Mouse (Mus musculus) embryonic facial prominence, embryonic 14.5 days (tissue): ENCODE results near the gene Ddx17. TPM values are rescaled to one million over a fixed set of nuclear protein-coding genes. Genes with fewer than 3 reads are reported as not detected.

Experiments used
- ATAC-seq: fragments of 200-750 bp; cut with Nextera tagmentation; 2 replicates; pipeline ENCODE4 v1.8.0; 2017; ENCODE audit warnings: low read depth, moderate number of reproducible peaks, moderate TSS enrichment
- DNase-seq: peaks from one replicate; pipeline ENCODE4 v3.0.0-alpha.2; 2015; ENCODE audit warnings: low spot score
- H3K27ac ChIP-seq: fragments of 300-500 bp; sonication (generic); replicated peaks from 2 replicates; pipeline ENCODE4 v1.5.1; 2014; ENCODE audit warnings: low read depth, mild to moderate bottlenecking, low read length, moderate library complexity
- H3K27me3 ChIP-seq: fragments of 300-500 bp; sonication (generic); replicated peaks from 2 replicates; pipeline ENCODE4 v1.6.1; 2014; ENCODE audit warnings: low read length; ENCODE audit not compliant: control insufficient read depth, insufficient read depth
- H3K36me3 ChIP-seq: fragments of 300-500 bp; sonication (generic); 2 replicates; pipeline ENCODE4 v1.6.1; 2014; ENCODE audit warnings: low read length, mixed read lengths; ENCODE audit not compliant: control insufficient read depth, insufficient read depth
- H3K4me1 ChIP-seq: fragments of 300-500 bp; sonication (generic); 2 replicates; pipeline ENCODE4 v1.6.1; 2014; ENCODE audit warnings: antibody characterized with exemption, low read length; ENCODE audit not compliant: control insufficient read depth, insufficient read depth
- H3K4me2 ChIP-seq: fragments of 300-500 bp; sonication (generic); 2 replicates; pipeline ENCODE4 v1.6.1; 2014; ENCODE audit warnings: low read depth, mild to moderate bottlenecking, low read length, moderate library complexity, mixed read lengths
- H3K4me3 ChIP-seq: fragments of 300-500 bp; sonication (generic); 2 replicates; pipeline ENCODE4 v1.5.1; 2014; ENCODE audit warnings: low read depth, mild to moderate bottlenecking, low read length
- H3K9ac ChIP-seq: fragments of 300-500 bp; sonication (generic); 2 replicates; pipeline ENCODE4 v1.6.1; 2014; ENCODE audit warnings: low read depth, mild to moderate bottlenecking, low read length, moderate library complexity, mixed read lengths
- H3K9me3 ChIP-seq: fragments of 300-500 bp; sonication (generic); 2 replicates; pipeline ENCODE4 v1.6.1; 2016; ENCODE audit warnings: low read length; ENCODE audit not compliant: control insufficient read depth
- WGBS: fragments of 180-500 bp; shearing (Covaris S2); extraction: QIAGEN DNeasy Blood & Tissue Kit; methylation state at CpG from one replicate; pipeline ENCODE4 v1.1.7; 2014; 5-methylcytosine and 5-hydroxymethylcytosine counted together
- polyA plus RNA-seq: library from polyadenylated mRNA; unstranded; fragments of >200 nt; fragmentation: Nextera tagmentation; extraction: Ambion mirVana; gene quantifications from 2 replicates; pipeline ENCODE4 v1.2.1, GENCODE M21; 2014

Gene Ddx17
- polyA plus RNA-seq, 1 experiment from 2014 or later: 80.0 TPM

- H3K36me3 ChIP-seq: peaks cover 17% of the 10 kb centered on the region
- WGBS: 100% methylated on average over 2 of the region's 2 CpGs
- no peaks in the 10 kb centered on the region for H3K9me3 ChIP-seq
- no peak for DNase-seq
- ATAC-seq: no peak
- no peak overlapping the region for H3K27ac ChIP-seq
- no peaks in the 10 kb centered on the region for H3K27me3 ChIP-seq
- no peak overlapping the region for H3K9ac ChIP-seq
- no peak overlapping the region for H3K4me2 ChIP-seq
- H3K4me1 ChIP-seq: peaks cover 18% of the 10 kb centered on the region
- H3K4me3 ChIP-seq: no peak overlapping the region
Observed at GRCm38 (mm10) chr15:79548226-79548625, 1.7 kb upstream of the Ddx17 start.

GRCm38 (mm10) chr15:79547289-79547820, 814 bp upstream of the Ddx17 start:
- Histone ChIP-seq H3K36me3 (peaks cover 26% of the 10 kb centered on the region), H3K4me2 (peak overlapping the region; percentile 87), H3K4me3 (peak overlapping the region; percentile 98), H3K9me3 (no peaks in the 10 kb centered on the region), H3K27me3 (no peaks in the 10 kb centered on the region), H3K9ac (peak overlapping the region; percentile 100), H3K27ac (peak overlapping the region; percentile 100), H3K4me1 (peaks cover 18% of the 10 kb centered on the region)
- DNase-seq (no peak), ATAC-seq (no peak)
- 75% methylated on average over 17 of the region's 17 CpGs for WGBS

GRCm38 (mm10) chr15:79545921-79546399, 581 bp downstream of the Ddx17 start:
- ATAC-seq (peak; percentile 60), DNase-seq (peak; percentile 67)
- Histone ChIP-seq H3K4me3 (peak overlapping the region; percentile 98), H3K36me3 (peaks cover 39% of the 10 kb centered on the region), H3K4me2 (peak overlapping the region; percentile 87), H3K9me3 (no peaks in the 10 kb centered on the region), H3K27ac (peak overlapping the region; percentile 100), H3K9ac (peak overlapping the region; percentile 100), H3K27me3 (no peaks in the 10 kb centered on the region), H3K4me1 (peaks cover 18% of the 10 kb centered on the region)
- WGBS: under 1% methylated on average over 44 of the region's 52 CpGs

GRCm38 (mm10) chr15:79545496-79545895, 1.0 kb downstream of the Ddx17 start:
- ATAC-seq (no peak), DNase-seq (no peak)
- Histone ChIP-seq H3K4me3 (peak overlapping the region; percentile 98), H3K27me3 (no peaks in the 10 kb centered on the region), H3K27ac (peak overlapping the region; percentile 100), H3K9me3 (no peaks in the 10 kb centered on the region), H3K36me3 (peaks cover 44% of the 10 kb centered on the region), H3K9ac (peak overlapping the region; percentile 100), H3K4me1 (peaks cover 18% of the 10 kb centered on the region), H3K4me2 (peak overlapping the region; percentile 87)
- 3% methylated on average over 3 of the region's 3 CpGs for WGBS

- peak overlapping the region; percentile 87 for H3K4me2 ChIP-seq
- H3K9me3 ChIP-seq: no peaks in the 10 kb centered on the region
- no peak overlapping the region for H3K27ac ChIP-seq
- WGBS: 97% methylated on average over 3 of the region's 3 CpGs
- H3K27me3 ChIP-seq: no peaks in the 10 kb centered on the region
- no peak overlapping the region for H3K9ac ChIP-seq
- DNase-seq (no peak), ATAC-seq (no peak)
- peaks cover 18% of the 10 kb centered on the region for H3K4me1 ChIP-seq
- peak overlapping the region; percentile 98 for H3K4me3 ChIP-seq
- H3K36me3 ChIP-seq: peaks cover 59% of the 10 kb centered on the region
Observed at GRCm38 (mm10) chr15:79543968-79544367, 2.6 kb downstream of the Ddx17 start.

GRCm38 (mm10) chr15:79533796-79534195, 12.7 kb downstream of the Ddx17 start:
- H3K4me3 ChIP-seq: no peak overlapping the region
- 89% methylated on average over 3 of the region's 3 CpGs for WGBS
- no peak overlapping the region for H3K4me2 ChIP-seq
- H3K4me1 ChIP-seq: no peaks in the 10 kb centered on the region
- no peak overlapping the region for H3K27ac ChIP-seq
- no peak for ATAC-seq
- DNase-seq: no peak
- H3K36me3 ChIP-seq: peaks cover 99% of the 10 kb centered on the region
- H3K9me3 ChIP-seq: no peaks in the 10 kb centered on the region
- no peaks in the 10 kb centered on the region for H3K27me3 ChIP-seq
- no peak overlapping the region for H3K9ac ChIP-seq

GRCm38 (mm10) chr15:79529935-79530334, 16.6 kb downstream of the Ddx17 start:
- Histone ChIP-seq H3K4me2 (no peak overlapping the region), H3K4me3 (no peak overlapping the region), H3K27me3 (no peaks in the 10 kb centered on the region), H3K36me3 (peaks cover 98% of the 10 kb centered on the region), H3K4me1 (no peaks in the 10 kb centered on the region), H3K9me3 (no peaks in the 10 kb centered on the region), H3K9ac (no peak overlapping the region), H3K27ac (no peak overlapping the region)
- DNase-seq: no peak
- no peak; the same call in 1 of the 2 replicates for ATAC-seq
- WGBS: 71% methylated on average over 7 of the region's 7 CpGs

GRCm38 (mm10) chr15:79527991-79528639, 18.4 kb downstream of the Ddx17 start:
- no peak overlapping the region for H3K4me3 ChIP-seq
- H3K36me3 ChIP-seq: peaks cover 94% of the 10 kb centered on the region
- no peaks in the 10 kb centered on the region for H3K4me1 ChIP-seq
- H3K9me3 ChIP-seq: no peaks in the 10 kb centered on the region
- no peak overlapping the region for H3K4me2 ChIP-seq
- no peak overlapping the region for H3K9ac ChIP-seq
- H3K27ac ChIP-seq: no peak overlapping the region
- WGBS: 59% methylated on average over 5 of the region's 5 CpGs
- no peaks in the 10 kb centered on the region for H3K27me3 ChIP-seq
- ATAC-seq: peak; percentile 21
- DNase-seq: no peak

- peaks cover 95% of the 10 kb centered on the region for H3K36me3 ChIP-seq
- no peak for ATAC-seq
- H3K4me2 ChIP-seq: no peak overlapping the region
- no peak overlapping the region for H3K4me3 ChIP-seq
- 83% methylated on average over 4 of the region's 4 CpGs for WGBS
- no peaks in the 10 kb centered on the region for H3K4me1 ChIP-seq
- H3K9ac ChIP-seq: no peak overlapping the region
- no peak overlapping the region for H3K27ac ChIP-seq
- no peaks in the 10 kb centered on the region for H3K27me3 ChIP-seq
- no peak for DNase-seq
- H3K9me3 ChIP-seq: no peaks in the 10 kb centered on the region
Observed at GRCm38 (mm10) chr15:79527192-79527591, 19.3 kb downstream of the Ddx17 start.
